Mouse (Mus musculus) brain, embryonic 14.5 days (tissue): ENCODE measurements around the gene Aip.

ENCODE experiments used
- CTCF ChIP-seq: fragments of 200-500 bp; IDR thresholded peaks from 2 replicates; pipeline ENCODE4 v1.5.1; 2012; ENCODE audit warnings: inconsistent platforms, mild to moderate bottlenecking, moderate library complexity, borderline replicate concordance; ENCODE audit not compliant: insufficient read depth, insufficient read length; ENCODE audit errors: extremely low read depth
- POLR2A ChIP-seq: fragments of 200-500 bp; IDR thresholded peaks from 2 replicates; pipeline ENCODE4 v1.6.1; 2012; ENCODE audit warnings: mild to moderate bottlenecking, inconsistent platforms, borderline replicate concordance; ENCODE audit not compliant: poor library complexity, insufficient read depth, insufficient read length, severe bottlenecking; ENCODE audit errors: extremely low read depth

DNA sequence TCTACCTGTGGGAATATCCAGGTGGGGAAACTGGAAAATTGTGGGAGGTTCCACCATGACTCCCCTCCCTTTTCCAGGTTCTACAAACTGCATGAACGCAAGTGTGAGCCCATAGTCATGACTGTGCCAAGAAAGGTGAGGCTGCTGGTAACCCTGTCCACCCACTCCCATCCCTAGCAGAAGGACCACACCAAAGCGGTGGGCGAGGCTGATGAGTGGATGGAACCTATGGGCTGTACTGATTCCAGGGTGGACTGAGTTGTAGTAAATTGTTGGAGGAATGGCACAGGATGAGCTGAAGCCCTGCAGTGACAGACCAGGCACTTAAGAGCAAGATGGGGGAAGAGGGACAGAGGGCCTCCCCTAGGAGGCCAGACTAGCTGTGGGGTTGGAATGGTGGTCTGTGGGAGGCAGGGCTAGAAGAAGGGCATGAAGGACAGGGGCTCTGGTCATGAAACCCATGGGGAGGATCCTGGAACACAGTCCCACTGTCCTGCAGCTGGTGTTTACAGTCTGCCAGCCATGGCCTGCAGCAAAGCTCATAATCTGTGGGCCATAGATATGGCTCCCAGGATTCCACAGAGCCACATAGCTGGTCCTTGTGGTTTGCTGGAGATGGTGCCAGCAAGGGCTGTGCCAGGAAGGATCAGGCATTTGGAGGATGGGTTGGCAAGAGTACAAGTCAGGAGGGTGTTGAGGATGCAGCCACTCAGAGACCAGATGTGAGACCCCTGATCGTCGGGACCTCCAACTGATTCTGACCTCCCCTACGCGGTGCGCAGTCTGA lies 27.0 kb upstream of the Aip start:
- no peak for TF ChIP-seq CTCF
- no peak for TF ChIP-seq POLR2A
